Mouse (Mus musculus) cerebellum, adult 8-10 months (tissue): ENCODE results near the gene Mtus2.

Source experiments
- DNase-seq: peaks from one replicate; pipeline ENCODE4 v3.0.0; 2022

Gene Mtus2

GRCm38 (mm10) chr5:147959088-147959487 lies 2.0 kb downstream of the Mtus2 start:
- DNase-seq = peak; percentile 64

- DNase-seq = no peak
Measured at GRCm38 (mm10) chr5:147960793-147961192, 3.7 kb downstream of the Mtus2 start.

- DNase-seq = no peak
Measured at GRCm38 (mm10) chr5:147963820-147964580, 6.9 kb downstream of the Mtus2 start.

GRCm38 (mm10) chr5:147964776-147965175 lies 7.7 kb downstream of the Mtus2 start:
- no peak for DNase-seq

GRCm38 (mm10) chr5:147966646-147967045 lies 9.5 kb downstream of the Mtus2 start:
- DNase-seq = peak; percentile 45

- no peak for DNase-seq
Measured at GRCm38 (mm10) chr5:147969566-147969965, 12.4 kb downstream of the Mtus2 start.

GRCm38 (mm10) chr5:147976001-147976400 lies 18.9 kb downstream of the Mtus2 start:
- DNase-seq = no peak

GRCm38 (mm10) chr5:147980606-147981005 lies 23.5 kb downstream of the Mtus2 start:
- DNase-seq = no peak

- no peak for DNase-seq
Measured at GRCm38 (mm10) chr5:147990289-147990688, 33.2 kb downstream of the Mtus2 start.

- DNase-seq = no peak
Measured at GRCm38 (mm10) chr5:147990775-147991174, 33.7 kb downstream of the Mtus2 start.

- no peak for DNase-seq
Measured at GRCm38 (mm10) chr5:147992581-147993378, 35.7 kb downstream of the Mtus2 start.

GRCm38 (mm10) chr5:148005263-148005662 lies 48.1 kb downstream of the Mtus2 start:
- no peak for DNase-seq

- no peak for DNase-seq
Measured at GRCm38 (mm10) chr5:148012156-148012555, 55.0 kb downstream of the Mtus2 start.

- no peak for DNase-seq
Measured at GRCm38 (mm10) chr5:148014133-148014854, 57.2 kb downstream of the Mtus2 start.

GRCm38 (mm10) chr5:148015383-148015782 lies 58.3 kb downstream of the Mtus2 start:
- DNase-seq = no peak

GRCm38 (mm10) chr5:148017371-148017770 lies 60.3 kb downstream of the Mtus2 start:
- DNase-seq = no peak

- no peak for DNase-seq
Measured at GRCm38 (mm10) chr5:148022784-148023183, 65.7 kb downstream of the Mtus2 start.

GRCm38 (mm10) chr5:148026401-148027349 lies 69.6 kb downstream of the Mtus2 start:
- DNase-seq = peak; percentile 43

GRCm38 (mm10) chr5:148027985-148028384 lies 70.9 kb downstream of the Mtus2 start:
- DNase-seq = no peak

GRCm38 (mm10) chr5:148041661-148042060 lies 84.5 kb downstream of the Mtus2 start:
- DNase-seq = no peak

GRCm38 (mm10) chr5:148048200-148048599 lies 91.1 kb downstream of the Mtus2 start:
- DNase-seq = peak; percentile 51

GRCm38 (mm10) chr5:148049304-148049703 lies 92.2 kb downstream of the Mtus2 start:
- DNase-seq = no peak
